In genomic region chr9:105461496-105461895, GRCm38 (mm10) we compare ENCODE assay signal across 28 mouse cellular contexts.
DNase-seq lines count a peak whose midpoint lies in the region; ATAC-seq and TF ChIP-seq lines count a peak whose summit lies in the region.
"Had no signal": no experiment of that assay in that cellular context is flagged by ENCODE, and none has a peak within 500 bp of the region (broad histone marks: within the 10 kb centered on the region; RNA-seq: fewer than 3 reads in every experiment).

No protein-coding gene starts in this region.

- peaks cover 48% of the 10 kb centered on the region for H3K36me3 ChIP-seq in hindbrain, embryonic 13.5 days

- 96% methylated on average over 7 of the region's 7 CpGs for WGBS in hindbrain, embryonic 13.5 days

- H3K27me3 ChIP-seq in hindbrain, embryonic 13.5 days = no peaks in the 10 kb centered on the region
- H3K27me3 ChIP-seq: CH12.LX; embryonic facial prominence, embryonic 12.5 days; embryonic facial prominence, embryonic 15.5 days; forebrain, embryonic 13.5 days; hindbrain, embryonic 12.5 days; intestine, embryonic 15.5 days had no signal

- ATAC-seq in hindbrain, embryonic 13.5 days (ENCODE audit: low FRiP score) = no peak
- ATAC-seq: activated CD4-positive, CD25-positive, alpha-beta regulatory T cell, adult 4 months; forebrain, embryonic 13.5 days; forebrain, embryonic 16.5 days; hindbrain, embryonic 16.5 days; intestine, embryonic 15.5 days had no signal

- intact Hi-C loops in left cerebral cortex, postnatal 14 days (cut with DNase I) = no loop called here

- H3K9ac ChIP-seq in hindbrain, embryonic 13.5 days = no peak overlapping the region
- H3K9ac ChIP-seq: embryonic facial prominence, embryonic 12.5 days; embryonic facial prominence, embryonic 15.5 days; forebrain, embryonic 13.5 days; hindbrain, embryonic 12.5 days; intestine, embryonic 15.5 days had no signal

- no peak for DNase-seq in layer of hippocampus, adult 2 months (ENCODE audit: low spot score in 2 of 2)
- DNase-seq in layer of hippocampus, postnatal 14 days (ENCODE audit: low spot score in 2 of 2) = no peak
- DNase-seq in 3T3-L1 (ENCODE audit: low read depth, low spot score) (peak; percentile 69), NIH3T3 (ENCODE audit: low read depth) (peak; percentile 63)
- DNase-seq in fibroblast of lung, adult 2 months (ENCODE audit: low read depth) = peak; percentile 30
- DNase-seq in left cerebral cortex, postnatal 14 days (ENCODE audit: low spot score in 2 of 2) = no peak
- DNase-seq: adrenal gland, adult 8-10 months; adrenal gland, postnatal 25 days; B cell, adult 2 months; cerebellum, adult 18-20 months; cerebellum, adult 9-10 months; cerebellum, postnatal 14 days; gastrocnemius, postnatal 25 days; kidney, adult 11 months had no signal

- no peak overlapping the region for H3K4me2 ChIP-seq in hindbrain, embryonic 13.5 days
- H3K4me2 ChIP-seq: embryonic facial prominence, embryonic 12.5 days; embryonic facial prominence, embryonic 15.5 days; forebrain, embryonic 13.5 days; heart, embryonic 11.5 days; hindbrain, embryonic 12.5 days; intestine, embryonic 15.5 days had no signal

- H3K4me1 ChIP-seq in hindbrain, embryonic 13.5 days (replicated peaks) = no peaks in the 10 kb centered on the region
- H3K4me1 ChIP-seq: embryonic facial prominence, embryonic 12.5 days; embryonic facial prominence, embryonic 15.5 days; forebrain, embryonic 10.5 days; forebrain, embryonic 13.5 days; hindbrain, embryonic 12.5 days; intestine, embryonic 15.5 days had no signal

- H3K27ac ChIP-seq in layer of hippocampus, adult 2 months = 0 out of 2 replicates have a peak overlapping the region, but pooled peaks have one; percentile 32
- no peak overlapping the region for H3K27ac ChIP-seq in hindbrain, embryonic 13.5 days
- H3K27ac ChIP-seq: embryonic facial prominence, embryonic 12.5 days; embryonic facial prominence, embryonic 15.5 days; forebrain, embryonic 10.5 days; forebrain, embryonic 13.5 days; hindbrain, embryonic 12.5 days; intestine, embryonic 15.5 days had no signal

- TF ChIP-seq CTCF in layer of hippocampus, adult 2 months (conservative IDR thresholded peaks at IDR 0.05) = no peak

- no peak overlapping the region for H3K4me3 ChIP-seq in layer of hippocampus, adult 2 months
- H3K4me3 ChIP-seq in hindbrain, embryonic 13.5 days = no peak overlapping the region
- H3K4me3 ChIP-seq: embryonic facial prominence, embryonic 12.5 days; embryonic facial prominence, embryonic 15.5 days; erythroblast, embryonic 14.5 days; forebrain, embryonic 10.5 days; forebrain, embryonic 13.5 days; hindbrain, embryonic 12.5 days; intestine, embryonic 15.5 days had no signal

- no peaks in the 10 kb centered on the region for H3K9me3 ChIP-seq in hindbrain, embryonic 13.5 days
- H3K9me3 ChIP-seq: embryonic facial prominence, embryonic 12.5 days; embryonic facial prominence, embryonic 15.5 days; forebrain, embryonic 10.5 days; forebrain, embryonic 13.5 days; G1E; hindbrain, embryonic 12.5 days; intestine, embryonic 15.5 days had no signal

Comparison
In these comparisons a context has a peak if more than half of its experiments do, and no peak if none do; other contexts are left out.
1. DNase-seq: peak in 3T3-L1 (single experiment), NIH3T3 (single experiment) and fibroblast of lung, adult 2 months (single experiment); none in layer of hippocampus, adult 2 months (0 of 2), layer of hippocampus, postnatal 14 days (0 of 2) and left cerebral cortex, postnatal 14 days (0 of 2).